Mouse (Mus musculus): ENCODE results near the gene Armc7. TPM values are rescaled to one million over a fixed set of nuclear protein-coding genes. Genes with fewer than 3 reads are reported as not detected.
A peak's percentile ranks its signal among the peaks of the same experiment; 100 is the strongest.

Armc7 gene
- total and polyA plus RNA-seq, 2 experiments from 2014 or later: 13.4 to 14.0 TPM

- Histone ChIP-seq H3K4me3 (ENCODE audit: low read depth, low read length) (no peak overlapping the region), H3K4me2 (ENCODE audit: low read depth, low read length, poor library complexity, severe bottlenecking) (no peak overlapping the region), H3K9ac (replicated peaks; ENCODE audit: low read length, poor library complexity, severe bottlenecking) (no peak overlapping the region), H3K36me3 (ENCODE audit: insufficient read depth, low read length) (no peaks in the 10 kb centered on the region), H3K27ac (ENCODE audit: low read depth, low read length) (no peak overlapping the region), H3K9me3 (ENCODE audit: low read length) (no peaks in the 10 kb centered on the region), H3K4me1 (ENCODE audit: insufficient read depth, low read length) (peaks cover 5% of the 10 kb centered on the region; the same call in 1 of the 2 replicates), H3K27me3 (ENCODE audit: insufficient read depth, low read length) (no peaks in the 10 kb centered on the region)
- no peak for DNase-seq (ENCODE audit: low spot score)
- 91% methylated on average over 9 of the region's 9 CpGs for WGBS
- no peak for TF ChIP-seq CTCF (IDR thresholded peaks at IDR 0.05)
- no peak for ATAC-seq (ENCODE audit: low FRiP score)
Measured at GRCm38 (mm10) chr11:115478296-115478938, 3.0 kb downstream of the Armc7 start.

- no peak overlapping the region for H3K9ac ChIP-seq (replicated peaks; ENCODE audit: low read length, poor library complexity, severe bottlenecking)
- no peaks in the 10 kb centered on the region for H3K9me3 ChIP-seq (ENCODE audit: low read length)
- H3K4me3 ChIP-seq (ENCODE audit: low read depth, low read length): no peak overlapping the region
- 0 out of 2 replicates have a peak, but pooled peaks cover 3% of the 10 kb centered on the region for H3K36me3 ChIP-seq (ENCODE audit: insufficient read depth, low read length)
- H3K4me1 ChIP-seq (ENCODE audit: insufficient read depth, low read length): no peaks in the 10 kb centered on the region; the same call in 1 of the 2 replicates
- no peak for DNase-seq (ENCODE audit: low spot score)
- no peaks in the 10 kb centered on the region for H3K27me3 ChIP-seq (ENCODE audit: insufficient read depth, low read length)
- H3K4me2 ChIP-seq (ENCODE audit: low read depth, low read length, poor library complexity, severe bottlenecking): no peak overlapping the region
- 87% methylated on average over 6 of the region's 6 CpGs for WGBS
- no peak for ATAC-seq (ENCODE audit: low FRiP score)
- H3K27ac ChIP-seq (ENCODE audit: low read depth, low read length): no peak overlapping the region
- no peak for TF ChIP-seq CTCF (IDR thresholded peaks at IDR 0.05)
Measured at GRCm38 (mm10) chr11:115481553-115482259, 6.2 kb downstream of the Armc7 start.

GRCm38 (mm10) chr11:115483278-115483677 is 7.8 kb downstream of the Armc7 start:
- no peak for TF ChIP-seq CTCF (IDR thresholded peaks at IDR 0.05)
- ATAC-seq (ENCODE audit: low FRiP score): no peak
- no peak overlapping the region for H3K9ac ChIP-seq (replicated peaks; ENCODE audit: low read length, poor library complexity, severe bottlenecking)
- no peak for DNase-seq (ENCODE audit: low spot score)
- WGBS: 68% methylated on average over 11 of the region's 11 CpGs
- H3K36me3 ChIP-seq (ENCODE audit: insufficient read depth, low read length): 0 out of 2 replicates have a peak, but pooled peaks cover 3% of the 10 kb centered on the region
- H3K4me2 ChIP-seq (ENCODE audit: low read depth, low read length, poor library complexity, severe bottlenecking): no peak overlapping the region
- H3K4me1 ChIP-seq (ENCODE audit: insufficient read depth, low read length): no peaks in the 10 kb centered on the region
- H3K9me3 ChIP-seq (ENCODE audit: low read length): no peaks in the 10 kb centered on the region
- H3K4me3 ChIP-seq (ENCODE audit: low read depth, low read length): no peak overlapping the region
- H3K27ac ChIP-seq (ENCODE audit: low read depth, low read length): no peak overlapping the region
- no peaks in the 10 kb centered on the region for H3K27me3 ChIP-seq (ENCODE audit: insufficient read depth, low read length)

GRCm38 (mm10) chr11:115483726-115484125 is 8.3 kb downstream of the Armc7 start:
- ATAC-seq (ENCODE audit: low FRiP score): no peak
- Histone ChIP-seq H3K9ac (replicated peaks; ENCODE audit: low read length, poor library complexity, severe bottlenecking) (no peak overlapping the region), H3K4me2 (ENCODE audit: low read depth, low read length, poor library complexity, severe bottlenecking) (no peak overlapping the region), H3K4me3 (ENCODE audit: low read depth, low read length) (no peak overlapping the region), H3K27ac (ENCODE audit: low read depth, low read length) (no peak overlapping the region), H3K4me1 (ENCODE audit: insufficient read depth, low read length) (no peaks in the 10 kb centered on the region), H3K9me3 (ENCODE audit: low read length) (no peaks in the 10 kb centered on the region), H3K27me3 (ENCODE audit: insufficient read depth, low read length) (no peaks in the 10 kb centered on the region), H3K36me3 (ENCODE audit: insufficient read depth, low read length) (peaks cover 7% of the 10 kb centered on the region)
- 19% methylated on average over 6 of the region's 6 CpGs for WGBS
- TF ChIP-seq CTCF (IDR thresholded peaks at IDR 0.05): peak; percentile 96
- peak; percentile 82 for DNase-seq (ENCODE audit: low spot score)

- H3K9ac ChIP-seq (replicated peaks; ENCODE audit: low read length, poor library complexity, severe bottlenecking): no peak overlapping the region
- WGBS: 30% methylated on average over 12 of the region's 12 CpGs
Measured at GRCm38 (mm10) chr11:115485155-115485554, 9.7 kb downstream of the Armc7 start.

GRCm38 (mm10) chr11:115488551-115489104 is 13.2 kb downstream of the Armc7 start:
- no peak for ATAC-seq (ENCODE audit: low FRiP score)

More at GRCm38 (mm10) chr11:115485155-115485554, 9.7 kb downstream of the Armc7 start:
- H3K4me3 ChIP-seq (ENCODE audit: low read depth, low read length): no peak overlapping the region
- H3K4me2 ChIP-seq (ENCODE audit: low read depth, low read length, poor library complexity, severe bottlenecking): no peak overlapping the region
- DNase-seq (ENCODE audit: low spot score) (no peak), ATAC-seq (ENCODE audit: low FRiP score) (no peak)
- peaks cover 13% of the 10 kb centered on the region for H3K36me3 ChIP-seq (ENCODE audit: insufficient read depth, low read length)
- H3K27me3 ChIP-seq (ENCODE audit: insufficient read depth, low read length): no peaks in the 10 kb centered on the region
- no peaks in the 10 kb centered on the region for H3K4me1 ChIP-seq (ENCODE audit: insufficient read depth, low read length)
- TF ChIP-seq CTCF (IDR thresholded peaks at IDR 0.05): no peak
- no peaks in the 10 kb centered on the region for H3K9me3 ChIP-seq (ENCODE audit: low read length)
- H3K27ac ChIP-seq (ENCODE audit: low read depth, low read length): 0 out of 2 replicates have a peak overlapping the region, but pooled peaks have one; percentile 12

More at GRCm38 (mm10) chr11:115488551-115489104, 13.2 kb downstream of the Armc7 start:
- Histone ChIP-seq H3K27me3 (ENCODE audit: insufficient read depth, low read length) (no peaks in the 10 kb centered on the region), H3K36me3 (ENCODE audit: insufficient read depth, low read length) (peaks cover 13% of the 10 kb centered on the region), H3K9ac (replicated peaks; ENCODE audit: low read length, poor library complexity, severe bottlenecking) (no peak overlapping the region), H3K4me2 (ENCODE audit: low read depth, low read length, poor library complexity, severe bottlenecking) (no peak overlapping the region), H3K4me3 (ENCODE audit: low read depth, low read length) (no peak overlapping the region), H3K4me1 (ENCODE audit: insufficient read depth, low read length) (peaks cover 4% of the 10 kb centered on the region; the same call in 1 of the 2 replicates), H3K27ac (ENCODE audit: low read depth, low read length) (no peak overlapping the region), H3K9me3 (ENCODE audit: low read length) (no peaks in the 10 kb centered on the region)
- no peak for TF ChIP-seq CTCF (IDR thresholded peaks at IDR 0.05)
- 89% methylated on average over 19 of the region's 19 CpGs for WGBS
- DNase-seq (ENCODE audit: low spot score): no peak

All from midbrain, postnatal 0 days (tissue).